Mouse (Mus musculus): ENCODE results near the gene Git2. TPM values are rescaled to one million over a fixed set of nuclear protein-coding genes. Genes with fewer than 3 reads are reported as not detected.

The Git2 gene
- polyA plus RNA-seq, 1 experiment, result 221 TPM

- TF ChIP-seq POLR2A (IDR thresholded peaks at IDR 0.05; ENCODE audit: control insufficient read depth, extremely low read depth, insufficient read depth, low read length, poor library complexity), result no peak
- TF ChIP-seq CTCF (IDR thresholded peaks at IDR 0.05; ENCODE audit: borderline replicate concordance, control insufficient read depth, extremely low read depth, insufficient read depth, low read length, poor library complexity), result no peak
- H3K27ac ChIP-seq (ENCODE audit: control insufficient read depth, insufficient read depth, low read length), result no peak overlapping the region
- H3K27me3 ChIP-seq (ENCODE audit: control insufficient read depth, insufficient read depth, low read length), result no peaks in the 10 kb centered on the region
- no peaks in the 10 kb centered on the region for H3K36me3 ChIP-seq (ENCODE audit: control insufficient read depth, insufficient read depth, low read length)
- H3K4me1 ChIP-seq (replicated peaks; ENCODE audit: control insufficient read depth, insufficient read depth, low read length), result no peaks in the 10 kb centered on the region
- WGBS, result 84% methylated on average over 14 of the region's 14 CpGs
- H3K4me3 ChIP-seq (ENCODE audit: control insufficient read depth, insufficient read depth, low read length), result no peak overlapping the region
- DNase-seq, result no peak
Measured at GRCm38 (mm10) chr5:114702403-114703392, 72.6 kb downstream of the Git2 start.

- WGBS, result 31% methylated on average over 7 of the region's 7 CpGs
- Histone ChIP-seq H3K27me3 (ENCODE audit: control insufficient read depth, insufficient read depth, low read length) (no peaks in the 10 kb centered on the region), H3K27ac (ENCODE audit: control insufficient read depth, insufficient read depth, low read length) (no peak overlapping the region; the same call in 1 of the 2 replicates), H3K4me3 (ENCODE audit: control insufficient read depth, insufficient read depth, low read length) (peak overlapping the region; percentile 16; the same call in 1 of the 2 replicates), H3K4me1 (replicated peaks; ENCODE audit: control insufficient read depth, insufficient read depth, low read length) (no peaks in the 10 kb centered on the region), H3K36me3 (ENCODE audit: control insufficient read depth, insufficient read depth, low read length) (no peaks in the 10 kb centered on the region)
- TF ChIP-seq POLR2A (IDR thresholded peaks at IDR 0.05; ENCODE audit: control insufficient read depth, extremely low read depth, insufficient read depth, low read length, poor library complexity) (no peak), CTCF (IDR thresholded peaks at IDR 0.05; ENCODE audit: borderline replicate concordance, control insufficient read depth, extremely low read depth, insufficient read depth, low read length, poor library complexity) (no peak)
- DNase-seq, result no peak
Measured at GRCm38 (mm10) chr5:114699015-114699414, 76.3 kb downstream of the Git2 start.

GRCm38 (mm10) chr5:114698044-114698746 lies 77.1 kb downstream of the Git2 start:
- TF ChIP-seq CTCF (IDR thresholded peaks at IDR 0.05; ENCODE audit: borderline replicate concordance, control insufficient read depth, extremely low read depth, insufficient read depth, low read length, poor library complexity), result no peak
- TF ChIP-seq POLR2A (IDR thresholded peaks at IDR 0.05; ENCODE audit: control insufficient read depth, extremely low read depth, insufficient read depth, low read length, poor library complexity), result no peak
- no peak overlapping the region for H3K4me3 ChIP-seq (ENCODE audit: control insufficient read depth, insufficient read depth, low read length)
- no peak overlapping the region for H3K27ac ChIP-seq (ENCODE audit: control insufficient read depth, insufficient read depth, low read length)
- H3K4me1 ChIP-seq (replicated peaks; ENCODE audit: control insufficient read depth, insufficient read depth, low read length), result no peaks in the 10 kb centered on the region
- WGBS, result 95% methylated on average over 19 of the region's 19 CpGs
- H3K27me3 ChIP-seq (ENCODE audit: control insufficient read depth, insufficient read depth, low read length), result no peaks in the 10 kb centered on the region
- no peaks in the 10 kb centered on the region for H3K36me3 ChIP-seq (ENCODE audit: control insufficient read depth, insufficient read depth, low read length)
- no peak for DNase-seq

DNA sequence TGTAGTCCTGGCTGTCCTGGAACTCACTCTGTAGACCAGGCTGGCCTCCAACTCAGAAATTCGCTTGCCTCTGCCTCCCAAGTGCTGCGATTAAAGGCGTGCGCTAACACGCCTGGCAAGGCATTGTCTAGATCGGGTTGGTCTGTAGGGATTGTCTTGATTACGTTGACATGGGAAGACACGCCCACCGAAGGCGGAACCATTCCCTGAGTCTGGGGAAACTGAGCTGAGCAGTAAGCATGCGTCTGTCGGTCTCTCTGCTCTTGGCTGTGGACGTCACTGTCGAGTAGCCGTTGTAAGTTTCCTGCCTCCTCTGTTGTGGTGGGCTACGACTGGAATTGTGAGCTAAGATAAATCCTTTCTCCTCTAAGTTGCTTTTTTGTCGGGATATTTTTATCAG lies 78.4 kb downstream of the Git2 start:
- DNase-seq, result no peak
- WGBS, result 94% methylated on average over 17 of the region's 17 CpGs
- no peaks in the 10 kb centered on the region for H3K27me3 ChIP-seq (ENCODE audit: control insufficient read depth, insufficient read depth, low read length)
- no peak for TF ChIP-seq POLR2A (IDR thresholded peaks at IDR 0.05; ENCODE audit: control insufficient read depth, extremely low read depth, insufficient read depth, low read length, poor library complexity)
- no peak for TF ChIP-seq CTCF (IDR thresholded peaks at IDR 0.05; ENCODE audit: borderline replicate concordance, control insufficient read depth, extremely low read depth, insufficient read depth, low read length, poor library complexity)
- no peaks in the 10 kb centered on the region for H3K36me3 ChIP-seq (ENCODE audit: control insufficient read depth, insufficient read depth, low read length)
- no peaks in the 10 kb centered on the region for H3K4me1 ChIP-seq (replicated peaks; ENCODE audit: control insufficient read depth, insufficient read depth, low read length)
- H3K4me3 ChIP-seq (ENCODE audit: control insufficient read depth, insufficient read depth, low read length), result no peak overlapping the region
- H3K27ac ChIP-seq (ENCODE audit: control insufficient read depth, insufficient read depth, low read length), result no peak overlapping the region

GRCm38 (mm10) chr5:114695775-114696174 lies 79.5 kb downstream of the Git2 start:
- Histone ChIP-seq H3K27me3 (ENCODE audit: control insufficient read depth, insufficient read depth, low read length) (no peaks in the 10 kb centered on the region), H3K27ac (ENCODE audit: control insufficient read depth, insufficient read depth, low read length) (no peak overlapping the region), H3K4me3 (ENCODE audit: control insufficient read depth, insufficient read depth, low read length) (no peak overlapping the region), H3K36me3 (ENCODE audit: control insufficient read depth, insufficient read depth, low read length) (no peaks in the 10 kb centered on the region), H3K4me1 (replicated peaks; ENCODE audit: control insufficient read depth, insufficient read depth, low read length) (peaks cover 5% of the 10 kb centered on the region)
- DNase-seq, result no peak
- TF ChIP-seq POLR2A (IDR thresholded peaks at IDR 0.05; ENCODE audit: control insufficient read depth, extremely low read depth, insufficient read depth, low read length, poor library complexity) (no peak), CTCF (IDR thresholded peaks at IDR 0.05; ENCODE audit: borderline replicate concordance, control insufficient read depth, extremely low read depth, insufficient read depth, low read length, poor library complexity) (no peak)
- WGBS, result 77% methylated on average over 5 of the region's 5 CpGs

Measured in thymus, adult 2 months (tissue).